Mouse (Mus musculus): ENCODE measurements at regions not wholly inside any gene's neighbourhood (a gene's known extent, or its start where the extent isn't known, plus 50 kb on each side); places are given as distances from the start of the nearest gene placed in this dataset.
A peak's percentile ranks its signal among the peaks of the same experiment; 100 is the strongest.

DNA sequence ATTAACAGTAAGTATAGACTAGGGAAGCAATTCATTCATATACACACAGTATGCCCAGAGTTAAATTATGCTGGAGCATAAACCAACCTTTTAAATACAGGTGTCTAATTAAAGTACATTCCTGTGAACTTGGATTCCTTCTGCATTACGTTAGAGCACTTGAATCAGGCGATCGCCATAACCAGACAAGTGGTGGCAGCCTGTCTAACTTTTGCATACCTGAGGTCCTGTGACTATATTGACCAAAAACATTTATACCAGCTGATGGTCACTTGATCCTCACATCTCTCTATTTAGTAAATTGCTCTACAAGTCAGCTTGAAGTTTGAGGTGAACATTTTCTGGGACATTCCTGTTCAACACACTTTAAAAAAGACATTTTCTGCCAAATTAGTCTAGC lies 330.5 kb downstream of the Tex13c3 start:
- Histone ChIP-seq H3K27ac (replicated peaks) (no peak overlapping the region), H3K27me3 (replicated peaks) (no peaks in the 10 kb centered on the region), H3K4me3 (no peak overlapping the region), H3K36me3 (no peaks in the 10 kb centered on the region), H3K4me1 (no peaks in the 10 kb centered on the region), H3K9me3 (no peaks in the 10 kb centered on the region), H3K9ac (no peak overlapping the region), H3K4me2 (no peak overlapping the region)
- 75% methylated on average over 3 of the region's 3 CpGs for WGBS
- no peak for ATAC-seq (ENCODE audit: extremely low read depth, insufficient number of reproducible peaks, low FRiP score, low TSS enrichment)

DNA sequence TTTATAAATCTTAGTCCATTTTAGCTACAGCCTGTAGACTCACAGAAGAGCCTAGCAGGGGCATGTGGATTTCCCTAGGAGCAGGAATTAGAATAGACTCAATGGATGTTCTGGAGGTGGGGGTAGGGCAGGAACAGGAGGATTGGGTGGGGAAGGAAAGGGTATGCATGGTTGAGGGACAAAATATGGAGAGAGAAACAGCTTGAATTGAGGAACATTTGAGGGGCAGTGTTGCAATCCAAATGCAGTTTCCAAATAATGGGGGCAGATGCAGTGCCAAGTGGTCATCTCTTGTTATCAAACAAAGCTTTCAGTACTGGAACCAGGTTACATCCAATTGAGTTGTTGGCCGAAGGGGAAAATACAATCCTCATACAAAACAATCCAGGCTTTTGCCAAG lies 332.4 kb downstream of the Tex13c3 start:
- no peak for ATAC-seq (ENCODE audit: extremely low read depth, insufficient number of reproducible peaks, low FRiP score, low TSS enrichment)
- Histone ChIP-seq H3K27ac (replicated peaks) (no peak overlapping the region), H3K4me1 (no peaks in the 10 kb centered on the region), H3K4me2 (no peak overlapping the region), H3K36me3 (no peaks in the 10 kb centered on the region), H3K4me3 (no peak overlapping the region), H3K9me3 (no peaks in the 10 kb centered on the region), H3K27me3 (replicated peaks) (no peaks in the 10 kb centered on the region), H3K9ac (no peak overlapping the region)
- 70% methylated on average over 1 of the region's 1 CpGs for WGBS

DNA sequence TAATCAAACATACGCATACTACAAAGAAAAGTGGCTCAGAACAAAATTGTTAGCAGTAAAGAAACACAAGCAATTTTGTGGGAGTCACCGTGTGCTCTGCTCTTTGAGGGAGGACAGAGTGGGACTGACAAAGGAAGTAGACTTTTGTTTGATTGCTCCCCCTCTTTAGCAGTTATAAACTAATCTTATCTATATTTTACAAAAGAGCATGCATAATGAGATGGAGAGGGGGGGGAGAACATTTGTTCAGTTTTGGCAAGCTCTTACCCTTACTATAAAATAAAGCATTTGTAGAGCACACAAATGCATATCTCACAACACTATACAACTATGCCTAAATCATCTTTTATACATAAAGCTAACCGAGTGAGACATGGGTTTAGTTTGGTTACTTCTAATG lies 332.9 kb downstream of the Tex13c3 start:
- Histone ChIP-seq H3K27ac (replicated peaks) (no peak overlapping the region), H3K9ac (no peak overlapping the region), H3K9me3 (no peaks in the 10 kb centered on the region), H3K4me2 (no peak overlapping the region), H3K4me3 (no peak overlapping the region), H3K4me1 (no peaks in the 10 kb centered on the region), H3K36me3 (no peaks in the 10 kb centered on the region), H3K27me3 (replicated peaks) (no peaks in the 10 kb centered on the region)
- WGBS, result 73% methylated on average over 3 of the region's 3 CpGs
- ATAC-seq (ENCODE audit: extremely low read depth, insufficient number of reproducible peaks, low FRiP score, low TSS enrichment), result no peak

DNA sequence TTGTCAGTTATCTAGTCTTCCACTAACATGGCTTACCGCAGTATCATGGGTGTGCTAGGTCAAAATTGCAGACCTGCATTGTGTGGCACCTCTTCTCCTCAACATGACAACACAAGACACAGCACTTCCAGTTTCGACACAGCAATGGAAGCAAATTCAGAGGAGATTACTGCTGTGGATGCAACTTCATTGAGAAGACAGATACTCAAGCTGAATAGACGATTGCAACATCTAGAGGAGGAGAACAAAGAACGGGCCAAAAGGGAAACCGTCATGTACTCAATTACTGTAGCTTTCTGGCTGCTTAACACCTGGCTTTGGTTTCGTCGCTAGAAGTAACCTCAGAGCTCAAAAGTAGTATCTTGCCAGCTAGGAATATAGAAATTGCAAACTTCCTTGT lies 368.4 kb downstream of the Tex13c3 start:
- Histone ChIP-seq H3K9me3 (no peaks in the 10 kb centered on the region), H3K36me3 (no peaks in the 10 kb centered on the region), H3K27me3 (replicated peaks) (no peaks in the 10 kb centered on the region), H3K4me3 (no peak overlapping the region), H3K4me1 (no peaks in the 10 kb centered on the region), H3K27ac (replicated peaks) (no peak overlapping the region), H3K4me2 (no peak overlapping the region), H3K9ac (no peak overlapping the region)
- ATAC-seq (ENCODE audit: extremely low read depth, insufficient number of reproducible peaks, low FRiP score, low TSS enrichment), result no peak
- WGBS, result 74% methylated on average over 7 of the region's 7 CpGs

DNA sequence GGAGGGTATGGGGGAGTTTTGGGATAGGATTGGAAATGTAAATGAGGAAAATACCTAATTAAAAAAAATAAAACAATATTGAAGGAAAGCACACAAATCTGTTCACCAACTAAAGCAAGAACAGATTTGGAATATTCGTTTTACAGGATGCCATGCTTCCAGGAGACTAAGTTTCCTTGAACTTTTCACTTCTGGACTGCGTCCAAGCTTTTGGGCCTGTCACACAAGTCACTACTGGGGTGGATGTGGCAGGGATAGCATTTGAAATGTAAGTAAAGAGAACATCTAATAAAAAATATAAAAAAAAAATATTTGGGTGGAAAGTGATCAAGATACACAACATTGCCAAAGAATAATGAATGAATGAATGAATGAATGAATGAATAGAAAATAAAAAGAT lies 378.2 kb downstream of the Tex13c3 start:
- Histone ChIP-seq H3K27me3 (replicated peaks) (no peaks in the 10 kb centered on the region), H3K4me2 (no peak overlapping the region), H3K36me3 (no peaks in the 10 kb centered on the region), H3K9me3 (no peaks in the 10 kb centered on the region), H3K4me3 (no peak overlapping the region), H3K27ac (replicated peaks) (no peak overlapping the region), H3K9ac (no peak overlapping the region), H3K4me1 (no peaks in the 10 kb centered on the region)
- no peak for ATAC-seq (ENCODE audit: extremely low read depth, insufficient number of reproducible peaks, low FRiP score, low TSS enrichment)
- WGBS, result 44% methylated on average over 2 of the region's 2 CpGs

DNA sequence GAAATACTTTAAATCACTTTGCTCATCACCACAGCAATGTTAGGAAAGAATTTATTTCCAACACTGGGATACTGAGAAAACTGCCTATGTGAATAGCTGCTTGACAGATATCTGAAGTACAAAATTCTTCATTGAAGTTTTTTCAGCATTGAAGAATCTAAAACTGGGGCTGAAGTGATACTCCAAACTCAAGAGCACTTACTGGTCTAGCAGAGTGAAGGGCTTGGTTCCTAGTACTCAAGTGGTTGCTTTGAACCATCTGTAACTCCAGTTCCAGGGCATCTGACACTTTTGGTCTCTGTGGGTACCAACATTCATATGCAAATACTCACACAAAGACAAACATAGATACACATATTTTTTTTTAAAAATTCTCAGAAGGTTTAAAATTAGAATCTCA lies 385.2 kb downstream of the Tex13c3 start:
- Histone ChIP-seq H3K9ac (no peak overlapping the region), H3K9me3 (no peaks in the 10 kb centered on the region), H3K27ac (replicated peaks) (no peak overlapping the region), H3K36me3 (no peaks in the 10 kb centered on the region), H3K27me3 (replicated peaks) (no peaks in the 10 kb centered on the region), H3K4me2 (no peak overlapping the region), H3K4me1 (no peaks in the 10 kb centered on the region), H3K4me3 (no peak overlapping the region)
- ATAC-seq (ENCODE audit: extremely low read depth, insufficient number of reproducible peaks, low FRiP score, low TSS enrichment), result no peak

DNA sequence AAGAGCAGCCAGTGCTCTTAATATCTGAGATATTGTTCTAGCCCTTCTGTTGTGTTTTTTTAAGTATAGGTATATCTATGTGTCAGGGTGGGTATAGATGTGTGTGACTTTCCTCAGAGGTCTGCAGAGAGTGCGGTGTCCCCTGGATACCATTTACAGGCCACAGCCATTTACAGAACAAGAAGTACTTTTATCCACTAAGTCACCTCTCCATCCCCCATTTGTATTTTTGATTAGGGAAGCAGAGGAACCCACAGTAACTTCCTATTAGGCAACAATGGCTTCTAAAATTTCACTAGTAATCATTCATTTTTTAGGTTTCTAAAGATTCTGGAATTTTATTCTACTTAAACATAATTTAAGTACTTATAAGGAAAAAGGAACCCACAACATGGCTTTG lies 396.7 kb downstream of the Tex13c3 start:
- 91% methylated on average over 1 of the region's 1 CpGs for WGBS

DNA sequence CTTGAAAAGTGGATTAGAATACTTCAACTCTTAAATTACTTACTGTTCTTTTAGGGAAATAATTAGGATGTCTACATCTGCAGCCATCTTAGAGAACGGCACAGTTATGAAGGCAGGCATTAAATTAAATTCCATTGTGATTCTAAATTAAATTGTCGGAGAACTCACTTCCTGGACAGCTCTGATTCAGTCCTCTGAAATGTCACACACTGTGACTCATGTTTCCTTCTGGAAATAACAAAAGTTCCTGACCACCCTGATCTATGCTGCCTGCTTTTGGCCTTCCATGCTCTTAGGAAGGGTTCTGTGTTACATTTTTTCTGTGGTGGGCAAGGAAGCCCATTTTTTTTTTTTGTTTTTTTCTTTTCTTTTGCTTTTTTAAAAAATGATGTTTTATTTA lies 401.1 kb downstream of the Tex13c3 start:
- no peaks in the 10 kb centered on the region for H3K4me1 ChIP-seq
- H3K9ac ChIP-seq, result no peak overlapping the region
- no peaks in the 10 kb centered on the region for H3K9me3 ChIP-seq
- H3K4me2 ChIP-seq, result no peak overlapping the region
- no peak for ATAC-seq (ENCODE audit: extremely low read depth, insufficient number of reproducible peaks, low FRiP score, low TSS enrichment)
- H3K27me3 ChIP-seq (replicated peaks), result no peaks in the 10 kb centered on the region
- no peak overlapping the region for H3K4me3 ChIP-seq
- H3K27ac ChIP-seq (replicated peaks), result no peak overlapping the region
- WGBS, result 59% methylated on average over 2 of the region's 2 CpGs
- H3K36me3 ChIP-seq, result no peaks in the 10 kb centered on the region

More for the DNA sequence above, 396.7 kb downstream of the Tex13c3 start:
- Histone ChIP-seq H3K36me3 (no peaks in the 10 kb centered on the region), H3K4me3 (no peak overlapping the region), H3K4me2 (no peak overlapping the region), H3K9me3 (no peaks in the 10 kb centered on the region; the same call in 1 of the 2 replicates), H3K4me1 (no peaks in the 10 kb centered on the region), H3K27me3 (replicated peaks) (no peaks in the 10 kb centered on the region), H3K9ac (no peak overlapping the region), H3K27ac (replicated peaks) (no peak overlapping the region)
- no peak for ATAC-seq (ENCODE audit: extremely low read depth, insufficient number of reproducible peaks, low FRiP score, low TSS enrichment)

MicroRNAs in the stretch of these regions (microRNA counts, 519-probe panel; counts per million panel counts)
- 209 counts per million, percentile 61 among the panel's probes with 10 or more counts for microRNA mmu-miR-221
- 209 counts per million, percentile 61 among the panel's probes with 10 or more counts for microRNA mmu-miR-222

Small RNAs in the stretch of these regions (microRNA-seq; reads per million reads assigned to microRNA genes)
- gene Mir221 (43.2 reads per million, percentile 43 among the genes with 10 or more reads in this experiment), gene Mir222 (24.5 reads per million, percentile 37 among the genes with 10 or more reads in this experiment)

Measured in heart, embryonic 13.5 days (tissue).